Mouse (Mus musculus) liver, embryonic 12.5 days (tissue): ENCODE data around the gene Slitrk2. TPM values are rescaled to one million over a fixed set of nuclear protein-coding genes. Genes with fewer than 3 reads are reported as not detected.

Experiments used
- ATAC-seq: fragments of 200-750 bp; cut with Nextera tagmentation; 2 replicates; pipeline ENCODE4 v1.8.0; 2017; ENCODE audit warnings: moderate number of reproducible peaks, mild to moderate bottlenecking, moderate library complexity
- H3K27ac ChIP-seq: fragments of 300-500 bp; sonication (generic); 2 replicates; pipeline ENCODE4 v1.5.1; 2016; ENCODE audit warnings: mild to moderate bottlenecking
- H3K27me3 ChIP-seq: fragments of 300-500 bp; sonication (generic); replicated peaks from 2 replicates; pipeline ENCODE4 v1.6.1; 2016; ENCODE audit warnings: mild to moderate bottlenecking, moderate library complexity
- H3K36me3 ChIP-seq: fragments of 300-500 bp; sonication (generic); 2 replicates; pipeline ENCODE4 v1.6.1; 2016; ENCODE audit warnings: mild to moderate bottlenecking, moderate library complexity
- H3K4me1 ChIP-seq: fragments of 300-500 bp; sonication (generic); 2 replicates; pipeline ENCODE4 v1.6.1; 2016
- H3K4me2 ChIP-seq: fragments of 300-500 bp; sonication (generic); 2 replicates; pipeline ENCODE4 v1.6.1; 2016; ENCODE audit warnings: mild to moderate bottlenecking, moderate library complexity
- H3K4me3 ChIP-seq: fragments of 300-500 bp; sonication (generic); 2 replicates; pipeline ENCODE4 v1.5.1; 2016; ENCODE audit warnings: mild to moderate bottlenecking, moderate library complexity
- H3K9ac ChIP-seq: fragments of 300-500 bp; sonication (generic); 2 replicates; pipeline ENCODE4 v1.6.1; 2016; ENCODE audit warnings: mild to moderate bottlenecking, moderate library complexity
- H3K9me3 ChIP-seq: fragments of 300-500 bp; sonication (generic); replicated peaks from 2 replicates; pipeline ENCODE4 v1.6.1; 2016; ENCODE audit warnings: mild to moderate bottlenecking, moderate library complexity
- WGBS: fragments of 180-500 bp; shearing (Covaris S2); methylation state at CpG from one replicate; pipeline ENCODE4 v1.1.7; 2016; ENCODE audit not compliant: insufficient replicate concordance; 5-methylcytosine and 5-hydroxymethylcytosine counted together
- polyA plus RNA-seq: library from polyadenylated mRNA; unstranded; fragments of >200 nt; fragmentation: Nextera tagmentation; extraction: Ambion mirVana; gene quantifications from 2 replicates; pipeline ENCODE4 v1.2.1, GENCODE M21; 2016

Slitrk2 gene
- polyA plus RNA-seq: 0.07 and 0.13 TPM in 2 replicates

DNA sequence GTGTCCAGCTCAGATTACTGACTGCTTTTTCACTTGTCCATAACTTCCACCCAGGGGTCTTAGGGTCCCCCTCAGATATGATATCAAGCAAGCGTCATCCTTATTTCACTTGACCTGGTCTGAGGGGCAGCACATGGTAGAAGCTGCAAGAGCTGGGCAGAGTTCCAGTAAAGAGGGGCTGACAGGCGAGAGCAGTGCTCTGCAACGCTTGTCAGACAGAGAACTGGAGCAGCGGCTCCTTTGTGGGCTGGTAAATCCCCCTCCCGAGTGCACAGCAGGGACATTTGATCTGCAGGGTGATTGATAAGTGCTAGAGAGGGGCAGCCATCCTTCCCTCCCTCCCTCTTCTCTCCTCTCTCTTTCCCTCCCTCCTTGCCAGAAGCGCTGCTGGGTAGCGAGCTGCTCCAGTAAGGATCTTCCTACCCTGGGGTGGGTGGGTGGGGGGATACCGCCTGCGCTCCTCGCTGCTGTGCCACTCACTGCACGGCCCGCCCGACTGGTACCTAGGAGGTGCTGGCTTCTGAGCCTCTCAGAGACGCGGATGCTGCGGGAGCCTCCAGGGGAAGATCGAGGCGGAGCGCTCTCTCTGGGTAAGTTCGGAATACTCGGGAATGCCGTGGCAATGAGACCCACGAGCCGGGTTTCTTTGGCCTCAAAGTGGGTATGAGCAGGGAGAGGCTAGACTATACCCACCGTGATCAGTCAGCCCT, at the start of gene Slitrk2:
Gene Slitrk2 (plus strand): TSS at position 408 of the 710 bp plus-strand sequence.
- Histone ChIP-seq H3K27me3 (peaks cover 31% of the 10 kb centered on the region), H3K27ac (no peak within 1 kb of the TSS), H3K36me3 (no peaks in the 10 kb centered on the region), H3K9me3 (no peaks in the 10 kb centered on the region), H3K9ac (no peak within 1 kb of the TSS), H3K4me1 (no peaks in the 10 kb centered on the region), H3K4me3 (no peak within 1 kb of the TSS), H3K4me2 (0 out of 2 replicates have a peak within 1 kb of the TSS, but pooled peaks have one; percentile 16)
- WGBS: 10% methylated on average over 25 of the region's 25 CpGs
- no peak for ATAC-seq

DNA sequence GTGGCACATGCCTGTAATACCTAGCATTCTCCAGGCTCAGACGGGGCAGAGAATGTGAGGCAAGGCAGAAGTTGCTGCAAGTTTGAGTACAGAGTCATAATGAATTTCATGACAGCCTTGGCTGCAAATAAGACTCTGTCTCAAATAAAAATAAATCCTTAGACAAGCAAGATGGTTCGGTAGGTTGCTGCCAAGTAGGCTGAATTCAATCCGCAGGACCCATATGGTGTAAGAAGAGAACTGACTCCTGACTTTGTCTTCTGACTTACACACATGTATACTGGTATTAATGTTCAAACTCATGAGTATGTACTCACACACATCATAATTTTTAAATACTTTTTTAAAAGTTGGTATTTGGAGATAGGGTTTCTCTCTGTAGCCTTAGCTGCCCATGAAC, 43.6 kb upstream of the Slitrk2 start:
- no peak overlapping the region for H3K27ac ChIP-seq
- no peaks in the 10 kb centered on the region for H3K36me3 ChIP-seq
- no peak overlapping the region for H3K9ac ChIP-seq
- no peak overlapping the region for H3K4me2 ChIP-seq
- WGBS: 77% methylated on average over 3 of the region's 3 CpGs
- no peaks in the 10 kb centered on the region for H3K27me3 ChIP-seq
- H3K4me1 ChIP-seq: no peaks in the 10 kb centered on the region
- H3K9me3 ChIP-seq: no peaks in the 10 kb centered on the region
- no peak overlapping the region for H3K4me3 ChIP-seq
- ATAC-seq: no peak

DNA sequence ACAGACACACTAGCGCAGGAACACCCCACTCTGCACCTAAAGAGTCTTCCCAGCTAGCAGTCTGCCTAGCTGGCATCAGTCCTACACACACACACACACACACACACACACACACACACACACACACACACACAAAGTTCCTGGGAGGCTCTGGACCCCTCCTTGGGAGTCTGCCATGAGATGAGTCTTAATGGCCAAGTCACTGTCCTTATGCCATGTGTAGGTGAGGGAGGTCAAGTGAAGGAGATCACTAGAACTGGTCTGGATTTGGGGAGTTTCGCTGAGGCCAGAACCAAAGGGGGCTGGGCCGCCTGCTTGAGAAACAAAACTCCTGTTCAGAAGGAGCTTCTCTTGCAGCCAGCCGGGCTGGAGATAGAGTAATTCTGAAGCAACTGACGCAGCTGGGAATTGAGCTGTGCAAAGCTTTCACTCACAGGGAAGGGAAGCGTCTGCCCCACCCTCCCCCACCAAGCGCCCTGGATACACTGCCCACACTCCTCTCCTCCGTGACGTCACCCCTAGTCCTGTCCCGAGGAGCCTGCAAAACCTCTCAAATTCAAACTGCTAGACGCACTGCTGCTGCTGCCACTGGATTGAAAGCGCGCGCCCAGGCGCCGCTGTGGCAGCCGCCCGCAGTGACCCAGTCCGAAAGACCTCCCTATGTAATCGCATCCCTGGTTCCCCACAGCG, 3.5 kb downstream of the Slitrk2 start:
- WGBS: 9% methylated on average over 15 of the region's 21 CpGs
- Histone ChIP-seq H3K9ac (no peak overlapping the region), H3K4me1 (no peaks in the 10 kb centered on the region), H3K4me2 (peak overlapping the region; percentile 42), H3K27ac (no peak overlapping the region), H3K27me3 (peaks cover 39% of the 10 kb centered on the region), H3K9me3 (no peaks in the 10 kb centered on the region), H3K36me3 (no peaks in the 10 kb centered on the region), H3K4me3 (no peak overlapping the region)
- no peak for ATAC-seq

DNA sequence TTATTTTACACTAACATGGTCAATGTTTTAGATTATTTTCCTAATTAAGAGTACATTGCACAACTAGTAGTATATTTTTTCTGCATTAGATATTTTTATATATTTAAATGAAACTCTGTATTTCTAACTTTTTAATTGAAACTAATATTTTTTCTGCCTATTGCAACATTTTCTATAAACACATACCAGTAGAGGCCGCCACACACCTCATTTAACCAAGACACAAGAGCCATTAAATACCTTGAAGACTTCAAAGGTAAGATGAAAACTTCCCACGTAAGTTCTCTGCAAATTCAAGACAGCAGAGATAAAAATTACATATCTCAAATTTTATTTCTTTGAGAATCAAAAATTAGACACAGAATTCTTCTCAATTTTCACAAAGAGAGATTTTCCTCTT, 8.2 kb downstream of the Slitrk2 start:
- Histone ChIP-seq H3K36me3 (no peaks in the 10 kb centered on the region), H3K9me3 (no peaks in the 10 kb centered on the region), H3K27me3 (peaks cover 24% of the 10 kb centered on the region), H3K4me3 (no peak overlapping the region), H3K4me2 (no peak overlapping the region), H3K4me1 (no peaks in the 10 kb centered on the region), H3K27ac (no peak overlapping the region), H3K9ac (no peak overlapping the region)
- ATAC-seq: no peak
- 34% methylated on average over 2 of the region's 2 CpGs for WGBS

DNA sequence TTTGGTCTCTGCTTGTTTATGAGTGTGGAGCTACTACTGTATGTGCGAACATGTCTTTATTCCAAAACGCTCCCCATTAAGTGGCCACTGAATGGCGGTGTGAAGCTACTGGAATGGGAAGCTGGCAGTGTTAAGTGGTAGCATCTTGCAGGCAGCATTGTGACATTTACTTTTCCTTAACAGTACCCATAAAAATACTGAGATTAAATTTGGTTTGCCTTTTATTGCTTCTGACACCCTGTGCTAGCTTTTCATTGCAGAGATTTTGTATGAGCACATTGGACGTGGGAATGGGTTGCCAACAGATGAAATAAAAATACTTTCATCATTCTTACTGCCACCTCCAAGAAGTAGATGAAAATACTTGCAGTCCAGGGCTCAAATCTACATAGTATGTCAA, 27.8 kb downstream of the Slitrk2 start:
- Histone ChIP-seq H3K27me3 (no peaks in the 10 kb centered on the region), H3K4me2 (no peak overlapping the region), H3K9ac (no peak overlapping the region), H3K4me1 (no peaks in the 10 kb centered on the region), H3K9me3 (no peaks in the 10 kb centered on the region), H3K27ac (no peak overlapping the region), H3K4me3 (no peak overlapping the region), H3K36me3 (no peaks in the 10 kb centered on the region)
- no peak for ATAC-seq
- 70% methylated on average over 4 of the region's 4 CpGs for WGBS

DNA sequence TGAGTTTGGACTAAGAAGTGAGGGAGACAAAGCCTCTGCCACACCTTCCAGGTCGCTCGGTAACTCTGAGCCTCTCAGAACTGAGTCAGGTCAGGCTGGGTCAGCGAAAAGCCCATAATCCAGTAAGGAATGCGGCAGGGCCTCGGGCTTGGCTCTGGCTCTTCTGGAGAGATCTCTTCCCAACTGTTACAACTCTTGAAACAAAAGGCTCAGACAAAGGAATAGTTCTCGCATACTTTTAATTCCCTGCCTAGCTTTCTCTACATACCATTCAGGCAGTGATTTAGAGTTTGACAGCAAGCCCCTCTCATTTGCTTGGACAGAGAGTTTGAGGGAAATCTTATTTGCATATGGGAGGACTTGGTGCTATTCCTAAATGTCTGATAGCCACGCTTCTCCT, 29.5 kb downstream of the Slitrk2 start:
- Histone ChIP-seq H3K4me1 (no peaks in the 10 kb centered on the region), H3K4me3 (no peak overlapping the region), H3K9ac (no peak overlapping the region), H3K36me3 (no peaks in the 10 kb centered on the region), H3K27ac (no peak overlapping the region), H3K4me2 (no peak overlapping the region), H3K27me3 (no peaks in the 10 kb centered on the region), H3K9me3 (no peaks in the 10 kb centered on the region)
- 39% methylated on average over 7 of the region's 7 CpGs for WGBS
- ATAC-seq: no peak
